Mouse (Mus musculus) CH12.LX (cell line): ENCODE measurements around the gene Gm45713.

ENCODE experiments used
- CTCF ChIP-seq, 2 experiments: IDR thresholded peaks in 1 of 2; conservative IDR thresholded peaks in 1 of 2; 2 replicates each; pipeline ENCODE4 v1.5.1; 2011 to 2012; ENCODE audit warnings: low read depth in 2 of 2, low read length in 2 of 2, improper control_type of control experiment in 1 of 2, inconsistent platforms in 1 of 2, mild to moderate bottlenecking in 1 of 2, moderate library complexity in 1 of 2
- ELF1 ChIP-seq: IDR thresholded peaks from 2 replicates; pipeline ENCODE4 v1.6.1; 2014; ENCODE audit warnings: low read depth, mild to moderate bottlenecking, inconsistent platforms, low read length, improper control_type of control experiment
- EP300 ChIP-seq: IDR thresholded peaks from 2 replicates; pipeline ENCODE4 v1.6.1; 2011; ENCODE audit warnings: low read length, improper control_type of control experiment
- IRF4 ChIP-seq: IDR thresholded peaks from 2 replicates; pipeline ENCODE4 v1.6.1; 2014; ENCODE audit warnings: low read depth, mild to moderate bottlenecking, inconsistent platforms, low read length, improper control_type of control experiment
- KAT2A ChIP-seq: IDR thresholded peaks from 2 replicates; pipeline ENCODE4 v1.6.1; 2012; ENCODE audit warnings: low read length, improper control_type of control experiment, inconsistent platforms; ENCODE audit not compliant: insufficient replicate concordance
- MAFK ChIP-seq: IDR thresholded peaks from 2 replicates; pipeline ENCODE4 v1.6.1; 2011; ENCODE audit warnings: low read length, improper control_type of control experiment; ENCODE audit not compliant: insufficient replicate concordance
- MEF2A ChIP-seq: IDR thresholded peaks from 2 replicates; pipeline ENCODE4 v1.6.1; 2014; ENCODE audit warnings: low read depth, mild to moderate bottlenecking, inconsistent platforms, low read length, improper control_type of control experiment, borderline replicate concordance
- NRF1 ChIP-seq: IDR thresholded peaks from 2 replicates; pipeline ENCODE4 v1.6.1; 2014; ENCODE audit warnings: low read depth, mild to moderate bottlenecking, inconsistent platforms, low read length, improper control_type of control experiment, moderate library complexity
- POLR2A ChIP-seq: IDR thresholded peaks from 2 replicates; pipeline ENCODE4 v1.6.1; 2011; ENCODE audit warnings: low read depth, mild to moderate bottlenecking, improper control_type of control experiment, low read length
- SIN3A ChIP-seq: IDR thresholded peaks from 2 replicates; pipeline ENCODE4 v1.6.1; 2012; ENCODE audit warnings: low read length, improper control_type of control experiment, inconsistent platforms
- TCF12 ChIP-seq: IDR thresholded peaks from 2 replicates; pipeline ENCODE4 v1.6.1; 2014; ENCODE audit warnings: low read depth, mild to moderate bottlenecking, inconsistent platforms, low read length, improper control_type of control experiment
- ZKSCAN1 ChIP-seq: IDR thresholded peaks from 2 replicates; pipeline ENCODE4 v1.6.1; 2012; ENCODE audit warnings: low read depth, inconsistent platforms, low read length, improper control_type of control experiment, borderline replicate concordance
- ZNF384 ChIP-seq: IDR thresholded peaks from 2 replicates; pipeline ENCODE4 v1.6.1; 2012; ENCODE audit warnings: low read depth, low read length, improper control_type of control experiment, inconsistent platforms

GRCm38 (mm10) chr7:45160316-45160800 is 24.3 kb upstream of the Gm45713 start:
- TF ChIP-seq ZNF384 (no peak), POLR2A (no peak), ZKSCAN1 (no peak), MEF2A (no peak), NRF1 (no peak), CTCF (conservative IDR thresholded peaks at IDR 0.05 in 1 of 2, IDR thresholded peaks at IDR 0.05 in 1 of 2; ENCODE audit: low read depth in 2 of 2, low read length in 2 of 2) (no peak), EP300 (no peak), ELF1 (no peak), SIN3A (no peak), KAT2A (no peak), IRF4 (no peak), MAFK (no peak), TCF12 (no peak)
